Mouse (Mus musculus): ENCODE measurements around the gene Cyp4f18. TPM values are rescaled to one million over a fixed set of nuclear protein-coding genes. Genes with fewer than 3 reads are reported as not detected.

Gene Cyp4f18
- polyA plus RNA-seq, 1 experiment from 2014 or later = 0.36 TPM

DNA sequence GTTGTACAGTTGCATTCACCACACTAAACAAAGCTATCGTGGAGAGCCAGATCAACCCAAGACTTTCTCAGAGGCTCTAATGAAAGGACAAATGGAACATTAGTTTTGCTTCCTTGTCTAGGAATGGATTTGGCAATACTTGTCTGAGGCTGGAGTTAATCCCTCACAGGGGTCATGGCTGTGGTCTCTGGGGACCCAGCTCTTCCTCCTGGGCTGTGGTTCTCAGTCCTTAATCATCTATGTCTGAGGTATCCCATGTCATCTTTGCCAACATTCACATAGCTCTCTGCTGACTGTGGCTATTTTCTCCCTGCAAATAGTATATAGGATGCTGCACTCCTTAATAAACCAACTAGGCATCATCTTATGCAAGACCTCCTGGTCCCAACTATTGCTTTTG, 67.7 kb downstream of the Cyp4f18 start:
- no peak overlapping the region for H3K4me2 ChIP-seq (ENCODE audit: low read depth, low read length)
- H3K9ac ChIP-seq (replicated peaks; ENCODE audit: low read length) = no peak overlapping the region
- ATAC-seq (replicated peaks; ENCODE audit: insufficient number of reproducible peaks, low FRiP score, low TSS enrichment, low read depth) (no peak), DNase-seq (ENCODE audit: low spot score) (no peak)
- 89% methylated on average over 1 of the region's 1 CpGs for WGBS
- H3K4me3 ChIP-seq (ENCODE audit: low read depth, low read length) = no peak overlapping the region
- H3K4me1 ChIP-seq (ENCODE audit: control insufficient read depth, insufficient read depth, low read length) = no peaks in the 10 kb centered on the region
- H3K36me3 ChIP-seq (replicated peaks; ENCODE audit: control insufficient read depth, insufficient read depth, low read depth, low read length) = no peaks in the 10 kb centered on the region
- H3K27ac ChIP-seq (replicated peaks; ENCODE audit: low read depth, low read length) = no peak overlapping the region
- no peaks in the 10 kb centered on the region for H3K27me3 ChIP-seq (ENCODE audit: control insufficient read depth, insufficient read depth, low read length)
- no peaks in the 10 kb centered on the region for H3K9me3 ChIP-seq (replicated peaks; ENCODE audit: control insufficient read depth, low read length)

DNA sequence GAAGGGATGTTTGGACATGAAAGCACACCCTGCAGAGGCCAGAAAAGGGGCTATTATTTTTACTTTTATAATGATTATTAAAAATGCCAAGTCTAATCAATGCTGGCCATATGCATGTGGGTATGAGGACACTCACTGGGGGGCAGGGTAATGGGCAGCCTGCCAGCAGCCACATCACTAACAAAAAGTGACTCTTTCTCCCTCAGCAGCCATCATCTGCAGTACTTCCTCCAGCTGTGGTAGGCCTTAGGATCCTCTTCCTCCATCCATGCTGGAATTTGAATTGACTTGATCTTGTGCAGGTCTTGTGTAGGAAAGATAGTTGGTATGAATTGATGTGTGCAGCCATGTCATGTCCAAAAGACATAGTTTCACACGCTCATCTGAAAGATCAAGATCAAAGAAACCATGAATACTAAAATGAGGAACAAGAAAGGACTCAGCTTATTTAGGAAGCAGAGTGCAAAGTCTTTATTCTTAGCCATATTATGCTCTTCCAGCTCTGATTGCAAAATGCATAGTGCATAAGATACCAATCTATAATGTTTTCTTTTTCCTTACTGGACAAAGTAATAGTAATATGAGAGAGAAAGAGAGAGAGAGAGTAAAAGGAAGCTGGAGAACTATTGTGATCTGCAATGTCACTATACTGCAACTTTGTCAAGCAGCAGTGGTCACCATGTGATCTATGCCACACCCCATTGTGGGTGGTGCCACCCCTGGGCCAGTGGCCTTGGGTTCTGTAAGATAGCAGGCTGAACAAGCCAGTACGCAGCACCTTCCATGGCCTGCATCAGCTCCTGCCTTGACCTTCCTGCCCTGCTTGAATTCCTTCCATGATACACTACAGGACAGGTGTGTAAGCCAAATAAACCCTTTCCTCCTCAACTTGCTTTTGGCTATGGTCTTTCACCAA, 68.9 kb downstream of the Cyp4f18 start:
- Histone ChIP-seq H3K4me1 (ENCODE audit: control insufficient read depth, insufficient read depth, low read length) (no peaks in the 10 kb centered on the region), H3K9me3 (replicated peaks; ENCODE audit: control insufficient read depth, low read length) (no peaks in the 10 kb centered on the region), H3K9ac (replicated peaks; ENCODE audit: low read length) (no peak overlapping the region), H3K27ac (replicated peaks; ENCODE audit: low read depth, low read length) (no peak overlapping the region), H3K4me2 (ENCODE audit: low read depth, low read length) (no peak overlapping the region), H3K36me3 (replicated peaks; ENCODE audit: control insufficient read depth, insufficient read depth, low read depth, low read length) (no peaks in the 10 kb centered on the region), H3K4me3 (ENCODE audit: low read depth, low read length) (no peak overlapping the region), H3K27me3 (ENCODE audit: control insufficient read depth, insufficient read depth, low read length) (no peaks in the 10 kb centered on the region)
- no peak for ATAC-seq (replicated peaks; ENCODE audit: insufficient number of reproducible peaks, low FRiP score, low TSS enrichment, low read depth)
- WGBS = 77% methylated on average over 2 of the region's 2 CpGs
- no peak for DNase-seq (ENCODE audit: low spot score)

Other genes with a start within 250 kb of the Cyp4f18 start
- 8.1 and 8.9 TPM in 2 replicates for gene Zfp709, start 127.6 kb downstream of the Cyp4f18 start, polyA plus RNA-seq (2014; fragmentation: Nextera tagmentation; extraction: Ambion mirVana)
- gene Zfp882, start 101.0 kb downstream of the Cyp4f18 start, polyA plus RNA-seq (2014; fragmentation: Nextera tagmentation; extraction: Ambion mirVana) = 6.5 and 7.2 TPM in 2 replicates
- gene Zfp617, start 101.0 kb downstream of the Cyp4f18 start, polyA plus RNA-seq (2014; fragmentation: Nextera tagmentation; extraction: Ambion mirVana) = 33.1 and 34.5 TPM in 2 replicates
- gene Zfp961, start 58.6 kb downstream of the Cyp4f18 start, polyA plus RNA-seq (2014; fragmentation: Nextera tagmentation; extraction: Ambion mirVana) = 30.9 and 32.1 TPM in 2 replicates
- not detected in 2 replicates for gene Olfr372, start 31.6 kb upstream of the Cyp4f18 start, polyA plus RNA-seq (2014; fragmentation: Nextera tagmentation; extraction: Ambion mirVana)
- not detected in 2 replicates for gene Olfr373, start 73.6 kb upstream of the Cyp4f18 start, polyA plus RNA-seq (2014; fragmentation: Nextera tagmentation; extraction: Ambion mirVana)
- gene Olfr374, start 97.4 kb upstream of the Cyp4f18 start, polyA plus RNA-seq (2014; fragmentation: Nextera tagmentation; extraction: Ambion mirVana) = 0.13 TPM in 1 of 2 replicates, not detected in the other
- gene Tpm4, start 125.3 kb upstream of the Cyp4f18 start, polyA plus RNA-seq (2014; fragmentation: Nextera tagmentation; extraction: Ambion mirVana) = 836 and 874 TPM in 2 replicates
- 102 and 105 TPM in 2 replicates for gene Rab8a, start 151.6 kb upstream of the Cyp4f18 start, polyA plus RNA-seq (2014; fragmentation: Nextera tagmentation; extraction: Ambion mirVana)
- gene Hsh2d, start 180.0 kb upstream of the Cyp4f18 start, polyA plus RNA-seq (2014; fragmentation: Nextera tagmentation; extraction: Ambion mirVana) = not detected in 2 replicates
- not detected in 2 replicates for gene Cib3, start 203.2 kb upstream of the Cyp4f18 start, polyA plus RNA-seq (2014; fragmentation: Nextera tagmentation; extraction: Ambion mirVana)
- not detected in 2 replicates for gene Gm11034, start 204.0 kb upstream of the Cyp4f18 start, polyA plus RNA-seq (2014; fragmentation: Nextera tagmentation; extraction: Ambion mirVana)
- 74.2 and 77.0 TPM in 2 replicates for gene Fam32a, start 210.1 kb upstream of the Cyp4f18 start, polyA plus RNA-seq (2014; fragmentation: Nextera tagmentation; extraction: Ambion mirVana)
- 112 and 123 TPM in 2 replicates for gene Ap1m1, start 230.4 kb upstream of the Cyp4f18 start, polyA plus RNA-seq (2014; fragmentation: Nextera tagmentation; extraction: Ambion mirVana)

Measured in embryonic facial prominence, embryonic 11.5 days (tissue).